Mouse (Mus musculus): ENCODE measurements at regions not wholly inside any gene's neighbourhood (a gene's known extent, or its start where the extent isn't known, plus 50 kb on each side); places are given as distances from the start of the nearest gene placed in this dataset.

GRCm38 (mm10) chr12:117425363-117426031 is 90.8 kb upstream of the Rapgef5 start:
- DNase-seq (ENCODE audit: low spot score in 2 of 2) = no peak

GRCm38 (mm10) chr12:117427431-117427830 is 88.8 kb upstream of the Rapgef5 start:
- peak in 1 of 2 experiments; percentile 45 for DNase-seq (ENCODE audit: low spot score in 2 of 2)

DNA sequence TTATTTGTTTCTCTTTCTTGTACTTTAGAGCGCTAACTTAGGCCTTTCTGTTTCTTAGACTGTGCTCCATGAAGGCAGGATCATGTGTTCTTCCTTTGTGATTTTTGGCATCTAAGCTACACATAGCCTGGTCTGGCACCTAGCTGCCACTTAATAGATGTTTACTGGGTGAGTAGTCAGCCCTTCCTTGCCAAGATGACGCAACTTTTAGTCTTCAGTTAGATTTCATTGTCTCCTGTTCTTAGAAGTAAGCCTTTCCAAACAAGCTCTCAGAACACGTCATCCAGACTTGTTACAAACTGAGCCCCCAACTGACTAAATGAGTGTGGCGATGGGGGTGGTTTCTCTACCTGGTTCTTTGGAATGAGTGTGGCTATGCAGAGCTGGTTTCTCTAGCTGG is 85.4 kb upstream of the Rapgef5 start:
- DNase-seq (ENCODE audit: low spot score in 2 of 2) = no peak

GRCm38 (mm10) chr12:117432788-117433187 is 83.5 kb upstream of the Rapgef5 start:
- DNase-seq (ENCODE audit: low spot score in 2 of 2) = no peak

GRCm38 (mm10) chr12:117437011-117437410 is 79.3 kb upstream of the Rapgef5 start:
- DNase-seq (ENCODE audit: low spot score in 2 of 2) = no peak

GRCm38 (mm10) chr12:117439015-117439605 is 77.2 kb upstream of the Rapgef5 start:
- peak; percentile 33 to 60 for DNase-seq (ENCODE audit: low spot score in 2 of 2)

GRCm38 (mm10) chr12:117444247-117444989 is 71.9 kb upstream of the Rapgef5 start:
- DNase-seq (ENCODE audit: low spot score in 2 of 2) = no peak

DNA sequence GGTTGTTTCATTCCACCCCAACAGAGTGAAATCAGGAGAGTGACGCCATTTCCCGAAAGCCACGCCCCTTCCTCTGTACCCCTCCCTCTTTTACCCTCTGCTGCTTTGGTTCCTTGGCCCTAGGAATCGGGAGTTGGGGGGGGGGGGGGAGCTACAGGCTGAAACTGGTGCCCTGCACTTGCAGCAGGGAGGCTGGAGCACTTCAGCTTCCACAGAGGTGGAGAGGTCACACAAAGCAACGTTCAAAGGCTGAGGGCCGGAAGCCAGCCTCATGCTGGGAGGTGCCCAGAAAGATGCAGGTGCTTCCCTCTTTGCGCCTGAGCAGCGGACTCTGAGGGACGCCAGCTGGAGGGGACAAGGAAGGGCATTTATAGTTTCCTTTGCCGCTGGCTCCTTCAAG is 69.1 kb upstream of the Rapgef5 start:
- no peak for DNase-seq (ENCODE audit: low spot score in 2 of 2)

DNA sequence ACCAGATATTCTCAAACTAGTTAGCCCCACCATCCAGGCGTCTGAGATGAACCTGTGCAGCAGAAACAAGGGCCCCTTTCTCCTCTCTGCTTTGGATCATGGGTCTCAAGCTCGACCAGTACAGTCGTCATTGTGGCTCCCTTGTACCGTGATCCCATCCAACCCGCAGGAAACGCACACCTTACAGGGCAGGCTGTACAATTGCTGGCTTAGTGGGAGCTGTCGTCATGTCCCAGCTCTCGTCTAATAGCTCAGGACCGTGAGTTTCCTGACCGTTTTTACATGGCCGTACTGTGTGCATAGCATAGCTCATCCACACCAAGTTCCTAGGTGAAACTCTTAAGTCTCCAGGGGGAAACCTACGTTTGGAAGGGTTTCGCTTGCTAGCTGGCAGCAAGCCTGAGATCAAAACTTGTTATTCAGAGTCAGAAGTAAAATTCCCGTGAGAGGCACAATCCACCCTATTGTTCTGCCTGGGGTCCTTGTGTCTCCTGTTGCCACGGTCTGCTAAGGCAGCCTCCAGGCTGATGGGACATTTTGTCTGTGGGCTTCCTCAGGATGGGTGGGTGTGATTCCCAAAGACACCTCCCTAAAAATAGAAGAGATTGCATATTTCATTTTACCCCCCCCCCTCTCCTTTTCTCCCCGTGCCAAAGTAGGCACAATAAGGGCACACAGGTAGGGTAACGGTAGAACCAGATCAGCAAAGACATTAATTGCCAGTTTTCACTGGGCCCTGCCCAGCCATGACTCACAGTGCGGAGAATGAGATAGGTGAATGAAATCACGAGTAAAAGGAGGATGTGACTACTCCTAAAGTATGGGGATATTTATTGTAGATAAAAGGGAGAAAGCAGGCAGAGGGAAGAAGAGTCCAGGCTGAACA is 68.2 kb upstream of the Rapgef5 start:
- no peak for DNase-seq (ENCODE audit: low spot score in 2 of 2)

DNA sequence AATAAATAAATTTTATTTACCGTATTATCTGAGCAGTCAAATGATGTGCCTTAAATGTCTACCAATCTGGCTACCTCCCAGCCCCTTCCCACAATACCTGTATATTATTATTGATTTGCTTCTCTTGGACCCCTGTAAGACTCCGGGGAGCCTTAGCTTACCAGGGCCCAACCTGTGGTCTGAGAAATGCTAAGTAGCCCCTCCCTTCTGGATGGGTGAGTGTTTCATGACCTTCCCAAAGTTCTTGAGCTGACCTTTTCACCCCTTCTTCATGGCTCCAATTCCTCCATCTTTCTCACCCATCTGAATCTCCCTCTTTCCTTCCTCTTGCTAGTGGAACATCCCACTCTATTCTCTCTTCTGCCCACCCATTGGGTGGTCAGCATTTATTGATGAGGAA is 67.2 kb upstream of the Rapgef5 start:
- no peak for DNase-seq (ENCODE audit: low spot score in 2 of 2)

DNA sequence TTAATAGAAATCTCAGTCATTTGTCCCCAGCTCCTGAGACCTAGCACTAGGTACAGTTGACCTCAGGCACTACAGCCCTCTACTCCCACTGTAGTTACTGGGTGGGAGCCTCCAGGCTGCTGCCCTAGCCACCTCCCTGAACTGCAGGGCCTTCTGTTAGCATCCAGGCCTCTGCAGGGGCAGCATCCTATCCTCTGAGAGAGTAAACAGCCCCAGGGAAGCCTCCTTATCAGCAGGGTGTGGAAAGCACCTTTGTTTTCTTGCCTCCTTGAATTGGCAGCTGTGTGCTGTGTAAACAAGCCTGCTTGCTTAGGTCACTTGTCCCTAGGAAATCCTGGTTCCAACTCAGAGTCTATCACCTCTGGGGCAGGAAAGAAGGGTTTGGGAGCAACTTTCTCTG is 66.2 kb upstream of the Rapgef5 start:
- DNase-seq (ENCODE audit: low spot score in 2 of 2) = no peak

DNA sequence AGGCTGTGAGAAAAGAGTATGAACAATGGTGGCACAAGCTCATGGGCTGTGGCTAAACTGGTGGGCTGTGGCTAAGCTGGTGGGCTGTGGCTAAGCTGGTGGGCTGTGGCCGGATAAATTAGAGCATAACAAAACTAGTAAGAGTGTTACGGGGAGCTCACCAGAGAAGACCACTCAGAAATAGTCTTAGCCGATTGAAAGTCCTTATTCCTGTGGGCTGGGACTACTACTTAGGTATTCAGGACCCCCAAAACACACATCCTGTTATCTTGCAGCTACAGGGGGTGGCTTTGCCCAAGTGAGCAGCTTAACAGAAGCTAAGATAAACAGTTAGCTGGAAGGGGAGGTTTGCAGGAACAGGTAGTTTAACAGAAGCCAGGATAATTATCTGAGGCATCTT is 65.4 kb upstream of the Rapgef5 start:
- no peak for DNase-seq (ENCODE audit: low spot score in 2 of 2)

GRCm38 (mm10) chr12:117451441-117451840 is 64.8 kb upstream of the Rapgef5 start:
- no peak for DNase-seq (ENCODE audit: low spot score in 2 of 2)

DNA sequence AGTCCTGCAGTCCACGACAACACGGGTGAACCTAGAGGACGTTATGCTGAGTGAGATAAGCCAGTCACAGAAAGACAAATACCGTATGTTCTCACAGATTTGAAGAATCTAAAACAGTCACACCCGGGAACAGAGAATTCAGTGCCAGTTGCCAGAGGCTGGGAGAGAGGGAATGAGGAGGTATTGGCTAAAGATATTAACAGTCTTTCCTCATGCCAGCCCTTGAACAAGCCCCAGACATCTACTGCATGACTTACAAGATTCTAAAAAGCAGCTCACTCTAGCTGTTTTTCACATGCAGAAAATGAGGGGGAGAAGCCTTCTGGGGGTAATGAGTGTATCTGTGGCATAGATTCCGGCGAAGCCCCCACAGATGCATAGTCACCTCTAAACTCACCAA is 60.5 kb upstream of the Rapgef5 start:
- no peak for DNase-seq (ENCODE audit: low spot score in 2 of 2)

GRCm38 (mm10) chr12:117458132-117459070 is 57.9 kb upstream of the Rapgef5 start:
- DNase-seq (ENCODE audit: low spot score in 2 of 2) = no peak

- DNase-seq (ENCODE audit: low spot score in 2 of 2) = no peak
Observed at GRCm38 (mm10) chr12:117459541-117459940, 56.7 kb upstream of the Rapgef5 start.

- DNase-seq (ENCODE audit: low spot score in 2 of 2) = no peak
Observed at GRCm38 (mm10) chr12:117465206-117465605, 51.1 kb upstream of the Rapgef5 start.

DNA sequence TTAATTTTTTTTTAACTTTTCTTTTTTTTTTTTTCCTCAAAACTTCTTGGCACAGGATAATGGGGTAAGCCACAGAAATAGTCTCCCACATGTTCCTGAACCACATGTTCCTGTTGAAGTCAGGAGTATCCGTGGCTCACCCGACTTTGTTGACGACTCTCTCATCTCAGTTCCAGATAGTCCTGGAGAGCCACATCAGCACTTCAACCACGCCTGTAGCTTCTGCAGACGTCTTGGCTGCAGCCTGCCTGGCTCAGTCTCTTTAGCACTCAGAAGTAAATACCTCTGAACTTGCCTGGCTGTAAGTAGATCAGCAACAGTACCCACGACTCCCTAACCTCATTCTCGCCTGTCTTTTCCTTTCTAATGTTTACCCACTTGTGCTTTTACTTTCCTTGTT is 50.3 kb upstream of the Rapgef5 start:
- DNase-seq (ENCODE audit: low spot score in 2 of 2) = no peak
